Mouse (Mus musculus) bone marrow, adult 2 months (tissue): ENCODE measurements around the gene Cacng7.

ENCODE experiments used
- CTCF ChIP-seq: fragments of 200-500 bp; IDR thresholded peaks from 2 replicates; pipeline ENCODE4 v1.5.1; 2011; ENCODE audit warnings: low read length, control low read depth; ENCODE audit not compliant: control insufficient read depth, insufficient read depth
- POLR2A ChIP-seq: fragments of 200-500 bp; IDR thresholded peaks from 2 replicates; pipeline ENCODE4 v1.6.1; 2011; ENCODE audit warnings: low read depth, mild to moderate bottlenecking, control low read depth, low read length, borderline replicate concordance; ENCODE audit not compliant: control insufficient read depth

DNA sequence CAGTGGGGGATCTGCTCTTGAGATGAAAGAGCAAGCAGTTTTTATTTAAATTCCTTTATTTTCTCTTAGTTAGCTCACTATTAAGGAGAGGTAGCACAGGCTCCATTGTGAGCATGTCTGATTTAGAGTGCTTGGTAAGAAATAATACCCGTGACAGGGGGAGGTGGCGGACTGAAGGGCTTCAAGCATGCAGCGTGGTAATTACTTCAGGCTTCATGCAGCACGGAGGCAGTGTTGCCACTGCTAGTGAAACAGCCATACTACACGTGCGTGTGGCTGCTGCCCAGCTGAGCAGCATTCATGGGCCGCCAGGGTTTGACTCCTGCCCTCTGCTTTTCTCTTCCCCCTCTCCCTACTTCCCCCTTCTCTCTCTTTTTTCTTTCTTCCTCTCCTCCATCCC lies 65.0 kb downstream of the Cacng7 start:
- TF ChIP-seq CTCF (no peak), POLR2A (no peak)
